Mouse (Mus musculus) heart, adult 2 months (tissue): ENCODE measurements at regions not wholly inside any gene's neighbourhood (a gene's known extent, or its start where the extent isn't known, plus 50 kb on each side); places are given as distances from the start of the nearest gene placed in this dataset.
A peak's percentile ranks its signal among the peaks of the same experiment; 100 is the strongest.

Experiments
- DNase-seq, 2 experiments: peaks; one replicate each; pipeline ENCODE4 v3.0.0; 2021
- H3K27ac ChIP-seq: fragments of 200-600 bp; 2 replicates; pipeline ENCODE4 v1.8.1; 2022
- H3K27me3 ChIP-seq: fragments of 200-500 bp; 2 replicates; pipeline ENCODE4 v1.6.1; 2012; ENCODE audit warnings: mild to moderate bottlenecking, low read length, inconsistent platforms, mixed read lengths; ENCODE audit not compliant: control insufficient read depth, insufficient read depth
- H3K36me3 ChIP-seq: fragments of 200-500 bp; 2 replicates; pipeline ENCODE4 v1.6.1; 2012; ENCODE audit warnings: low read length, inconsistent platforms; ENCODE audit not compliant: control insufficient read depth, insufficient read depth
- H3K4me1 ChIP-seq: fragments of 200-500 bp; 2 replicates; pipeline ENCODE4 v1.6.1; 2011; ENCODE audit warnings: low read length; ENCODE audit not compliant: control insufficient read depth, insufficient read depth
- H3K4me3 ChIP-seq: fragments of 200-600 bp; 2 replicates; pipeline ENCODE4 v1.8.1; 2022
- H3K79me2 ChIP-seq: fragments of 200-500 bp; replicated peaks from 2 replicates; pipeline ENCODE4 v1.6.1; 2012; ENCODE audit warnings: mild to moderate bottlenecking, inconsistent platforms, low read length, moderate library complexity, mixed read lengths; ENCODE audit not compliant: control insufficient read depth, insufficient read depth
- H3K9ac ChIP-seq: fragments of 200-500 bp; 2 replicates; pipeline ENCODE4 v1.6.1; 2012; ENCODE audit warnings: low read depth, mild to moderate bottlenecking, control low read depth, inconsistent platforms, low read length, mixed read lengths
- CTCF ChIP-seq: fragments of 200-600 bp; IDR thresholded peaks from 2 replicates; pipeline ENCODE4 v1.8.1; 2022; ENCODE audit warnings: antibody characterized with exemption, mild to moderate bottlenecking, moderate library complexity
- EP300 ChIP-seq: fragments of 200-500 bp; IDR thresholded peaks from 2 replicates; pipeline ENCODE4 v1.6.1; 2011; ENCODE audit warnings: low read depth, low read length, control low read depth; ENCODE audit not compliant: insufficient read depth
- POLR2A ChIP-seq: fragments of 200-500 bp; IDR thresholded peaks from 2 replicates; pipeline ENCODE4 v1.6.1; 2011; ENCODE audit warnings: mild to moderate bottlenecking, low read depth, low read length, control low read depth; ENCODE audit not compliant: insufficient read depth
- WGBS: fragments of 180-500 bp; shearing (Covaris S2); methylation state at CpG from one replicate; pipeline ENCODE4 v1.1.7; 2018; 5-methylcytosine and 5-hydroxymethylcytosine counted together
- intact Hi-C: fragments of 180-260 bp; cut with DNase I; formaldehyde crosslinking; loops from one replicate; pipeline ENCODE4 v1.15.1; 2025

GRCm38 (mm10) chr11:31770881-31771280 is 99.2 kb upstream of the Bod1 start:
- Histone ChIP-seq H3K36me3 (no peaks in the 10 kb centered on the region), H3K9ac (no peak overlapping the region), H3K27me3 (no peaks in the 10 kb centered on the region), H3K4me3 (no peak overlapping the region), H3K4me1 (peaks cover 8% of the 10 kb centered on the region), H3K27ac (peak overlapping the region; percentile 12), H3K79me2 (no peaks in the 10 kb centered on the region)
- DNase-seq, result no peak
- TF ChIP-seq POLR2A (no peak), CTCF (no peak), EP300 (no peak)
- intact Hi-C loops, result no loop called here
- WGBS, result 40% methylated on average over 7 of the region's 7 CpGs

GRCm38 (mm10) chr11:31771491-31772439 is 100.1 kb upstream of the Bod1 start:
- no peak for TF ChIP-seq CTCF
- no peak for TF ChIP-seq POLR2A
- no peak for TF ChIP-seq EP300
- peak overlapping the region; percentile 12; the same call in 1 of the 2 replicates for H3K27ac ChIP-seq
- no peaks in the 10 kb centered on the region for H3K36me3 ChIP-seq
- 90% methylated on average over 6 of the region's 6 CpGs for WGBS
- intact Hi-C loops, result no loop called here
- no peak overlapping the region for H3K4me3 ChIP-seq
- no peak overlapping the region for H3K9ac ChIP-seq
- no peaks in the 10 kb centered on the region for H3K79me2 ChIP-seq
- DNase-seq, result no peak
- H3K27me3 ChIP-seq, result no peaks in the 10 kb centered on the region
- peaks cover 8% of the 10 kb centered on the region for H3K4me1 ChIP-seq

GRCm38 (mm10) chr11:31777531-31777930 is 94.5 kb upstream of the Cpeb4 start:
- Histone ChIP-seq H3K27ac (no peak overlapping the region), H3K79me2 (no peaks in the 10 kb centered on the region), H3K27me3 (no peaks in the 10 kb centered on the region), H3K9ac (0 out of 2 replicates have a peak overlapping the region, but pooled peaks have one; percentile 29), H3K36me3 (no peaks in the 10 kb centered on the region), H3K4me3 (no peak overlapping the region), H3K4me1 (peaks cover 9% of the 10 kb centered on the region; the same call in 1 of the 2 replicates)
- intact Hi-C loops, result no loop called here
- TF ChIP-seq POLR2A (no peak), EP300 (no peak), CTCF (no peak)
- 43% methylated on average over 8 of the region's 8 CpGs for WGBS
- no peak for DNase-seq

- Histone ChIP-seq H3K4me1 (peaks cover 9% of the 10 kb centered on the region; the same call in 1 of the 2 replicates), H3K27me3 (no peaks in the 10 kb centered on the region), H3K36me3 (no peaks in the 10 kb centered on the region), H3K27ac (no peak overlapping the region), H3K9ac (no peak overlapping the region), H3K79me2 (no peaks in the 10 kb centered on the region), H3K4me3 (no peak overlapping the region)
- DNase-seq, result no peak
- intact Hi-C loops, result no loop called here
- WGBS, result 74% methylated on average over 4 of the region's 4 CpGs
- no peak for TF ChIP-seq EP300
- no peak for TF ChIP-seq CTCF
- TF ChIP-seq POLR2A, result no peak
These were observed 93.2 kb upstream of the Cpeb4 start for GRCm38 (mm10) chr11:31778766-31779165.

- Histone ChIP-seq H3K4me1 (peaks cover 9% of the 10 kb centered on the region; the same call in 1 of the 2 replicates), H3K9ac (no peak overlapping the region), H3K36me3 (no peaks in the 10 kb centered on the region), H3K79me2 (no peaks in the 10 kb centered on the region), H3K27ac (no peak overlapping the region), H3K27me3 (no peaks in the 10 kb centered on the region), H3K4me3 (no peak overlapping the region)
- WGBS, result 52% methylated on average over 2 of the region's 2 CpGs
- intact Hi-C loops, result no loop called here
- no peak for DNase-seq
- TF ChIP-seq EP300 (no peak), POLR2A (no peak), CTCF (no peak)
These were observed 92.7 kb upstream of the Cpeb4 start for GRCm38 (mm10) chr11:31779267-31779666.

GRCm38 (mm10) chr11:31780969-31781368 is 91.0 kb upstream of the Cpeb4 start:
- Histone ChIP-seq H3K79me2 (no peaks in the 10 kb centered on the region), H3K9ac (no peak overlapping the region), H3K27ac (no peak overlapping the region), H3K36me3 (no peaks in the 10 kb centered on the region), H3K27me3 (no peaks in the 10 kb centered on the region), H3K4me3 (no peak overlapping the region), H3K4me1 (peaks cover 9% of the 10 kb centered on the region; the same call in 1 of the 2 replicates)
- intact Hi-C loops, result loop anchor here (5.0 kb wide), 1 partner anchor 64 kb away; no protein-coding TSS in a partner anchor
- TF ChIP-seq EP300, result no peak
- no peak for TF ChIP-seq POLR2A
- TF ChIP-seq CTCF, result no peak
- 76% methylated on average over 6 of the region's 6 CpGs for WGBS
- no peak for DNase-seq
